Mouse (Mus musculus) testis, adult 2 months (tissue): ENCODE results near the gene Plgrkt.

ENCODE experiments used
- CTCF ChIP-seq: fragments of 200-500 bp; IDR thresholded peaks from 2 replicates; pipeline ENCODE4 v1.5.1; 2012; ENCODE audit warnings: low read depth, mild to moderate bottlenecking, inconsistent platforms, low read length, moderate library complexity; ENCODE audit not compliant: control insufficient read depth, insufficient read depth, insufficient replicate concordance
- POLR2A ChIP-seq: fragments of 200-500 bp; IDR thresholded peaks from 2 replicates; pipeline ENCODE4 v1.6.1; 2012; ENCODE audit warnings: low read depth, mild to moderate bottlenecking, inconsistent platforms, low read length, moderate library complexity; ENCODE audit not compliant: control insufficient read depth

DNA sequence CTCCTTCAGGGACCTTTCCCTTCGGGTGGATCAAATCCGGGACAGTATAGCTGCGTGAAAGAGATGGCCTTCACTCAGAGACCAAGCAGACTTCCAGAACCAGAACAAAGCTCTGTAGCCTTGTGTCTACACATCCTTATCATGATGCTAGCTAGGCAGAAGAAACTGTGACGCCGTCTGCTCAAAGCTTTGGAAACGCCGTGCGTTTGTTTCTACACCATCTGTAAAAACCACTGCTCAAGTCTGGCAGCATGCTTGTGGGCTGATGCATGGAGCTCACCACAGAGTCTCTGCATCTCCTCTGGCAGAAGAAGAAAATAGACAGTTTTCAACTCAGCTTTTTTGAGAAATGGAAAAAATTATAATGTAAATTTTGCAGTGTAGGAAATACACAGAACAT, 55.4 kb downstream of the Plgrkt start:
- TF ChIP-seq CTCF (no peak), POLR2A (no peak)
